Mouse (Mus musculus) bone marrow macrophage, adult 2 months (primary cell): ENCODE data around the gene Ap4b1. TPM values are rescaled to one million over a fixed set of nuclear protein-coding genes. Genes with fewer than 3 reads are reported as not detected.
"Not testable (repeated sequence)": the region's sequence is repeated elsewhere in the genome, so short reads cannot be mapped to it uniquely, and the experiment has no call there.

Source experiments
- H3K27ac ChIP-seq: 2 replicates; pipeline ENCODE4 v1.5.1; 2012; ENCODE audit warnings: low read depth, low read length; ENCODE audit not compliant: insufficient read depth
- H3K4me1 ChIP-seq: 2 replicates; pipeline ENCODE4 v1.6.1; 2012; ENCODE audit warnings: low read length; ENCODE audit not compliant: control insufficient read depth, insufficient read depth
- H3K4me3 ChIP-seq: 2 replicates; pipeline ENCODE4 v1.5.1; 2012; ENCODE audit warnings: mild to moderate bottlenecking, low read length, moderate library complexity; ENCODE audit not compliant: insufficient read depth
- CTCF ChIP-seq: IDR thresholded peaks from 2 replicates; pipeline ENCODE4 v1.5.1; 2012; ENCODE audit warnings: low read depth, mild to moderate bottlenecking, low read length, moderate library complexity
- POLR2A ChIP-seq: IDR thresholded peaks from 2 replicates; pipeline ENCODE4 v1.6.1; 2012; ENCODE audit warnings: mild to moderate bottlenecking, low read depth, low read length, borderline replicate concordance
- polyA plus RNA-seq: library from polyadenylated mRNA; stranded (reverse); fragments of >200 nt; gene quantifications from 2 replicates; pipeline ENCODE4 v1.2.4, GENCODE M21; 2012; ENCODE audit not compliant: missing spikeins, insufficient read depth, insufficient read length

Gene Ap4b1
- polyA plus RNA-seq, 1 experiment = 8.4 TPM

GRCm38 (mm10) chr3:103780271-103780670 lies 29.0 kb upstream of the Ap4b1 start:
- TF ChIP-seq POLR2A (no peak), CTCF (no peak)
- no peak overlapping the region for H3K4me3 ChIP-seq
- no peak overlapping the region for H3K27ac ChIP-seq
- H3K4me1 ChIP-seq = peaks cover 58% of the 10 kb centered on the region

- no peak overlapping the region for H3K4me3 ChIP-seq
- TF ChIP-seq CTCF (no peak), POLR2A (no peak)
- peaks cover 57% of the 10 kb centered on the region for H3K4me1 ChIP-seq
- H3K27ac ChIP-seq = no peak overlapping the region
Measured at GRCm38 (mm10) chr3:103780777-103781176, 28.5 kb upstream of the Ap4b1 start.

GRCm38 (mm10) chr3:103782844-103783609 lies 26.3 kb upstream of the Ap4b1 start:
- H3K4me3 ChIP-seq = no peak overlapping the region
- H3K4me1 ChIP-seq = peaks cover 69% of the 10 kb centered on the region
- no peak for TF ChIP-seq CTCF
- no peak overlapping the region for H3K27ac ChIP-seq

GRCm38 (mm10) chr3:103787225-103787624 lies 22.1 kb upstream of the Ap4b1 start:
- no peak for TF ChIP-seq CTCF
- TF ChIP-seq POLR2A = no peak
- no peak overlapping the region for H3K4me3 ChIP-seq
- no peak overlapping the region for H3K27ac ChIP-seq
- peaks cover 56% of the 10 kb centered on the region for H3K4me1 ChIP-seq

- TF ChIP-seq CTCF (no peak), POLR2A (no peak)
- Histone ChIP-seq H3K4me1 (peaks cover 48% of the 10 kb centered on the region), H3K4me3 (peak overlapping the region; percentile 94; the same call in 1 of the 2 replicates), H3K27ac (no peak overlapping the region)
Measured at GRCm38 (mm10) chr3:103789096-103789495, 20.2 kb upstream of the Ap4b1 start.

- Histone ChIP-seq H3K27ac (peak overlapping the region; percentile 69), H3K4me3 (peak overlapping the region; percentile 94), H3K4me1 (peaks cover 43% of the 10 kb centered on the region)
- no peak for TF ChIP-seq CTCF
- no peak for TF ChIP-seq POLR2A
Measured at GRCm38 (mm10) chr3:103789891-103790345, 19.4 kb upstream of the Ap4b1 start.

GRCm38 (mm10) chr3:103790346-103791145 lies 18.8 kb upstream of the Ap4b1 start:
- H3K4me3 ChIP-seq = peak overlapping the region; percentile 94
- TF ChIP-seq POLR2A (no peak), CTCF (no peak)
- H3K27ac ChIP-seq = peak overlapping the region; percentile 69
- H3K4me1 ChIP-seq = peaks cover 38% of the 10 kb centered on the region

GRCm38 (mm10) chr3:103791230-103792110 lies 17.9 kb upstream of the Ap4b1 start, which contains the start of gene Hipk1:
TSS of gene Hipk1 (minus strand) at chr3:103791563.
- Histone ChIP-seq H3K4me1 (peaks cover 37% of the 10 kb centered on the region), H3K27ac (peak within 1 kb of the TSS; percentile 69), H3K4me3 (peak within 1 kb of the TSS; percentile 94)
- TF ChIP-seq POLR2A = no peak
- no peak for TF ChIP-seq CTCF

- H3K4me3 ChIP-seq, H3K27ac ChIP-seq: not testable (repeated sequence)
- peaks cover 40% of the 10 kb centered on the region for H3K4me1 ChIP-seq
Measured at GRCm38 (mm10) chr3:103792111-103792406, 17.3 kb upstream of the Ap4b1 start.
